Mouse (Mus musculus) adrenal gland, adult 18-20 months (tissue): ENCODE results near the gene U2af1. TPM values are rescaled to one million over a fixed set of nuclear protein-coding genes. Genes with fewer than 3 reads are reported as not detected.

Source experiments
- DNase-seq, 2 experiments: peaks; one replicate each; pipeline ENCODE4 v3.0.0; 2021 to 2022; ENCODE audit warnings: low spot score in 2 of 2
- total RNA-seq, 2 experiments: library from RNA; stranded (reverse); gene quantifications; 1 replicate in 1 of 2; 2 replicates in 1 of 2; pipeline ENCODE4 v1.2.3; 2021

U2af1 gene
- total RNA-seq, 2 experiments from 2014 or later, result 147 to 149 TPM

DNA sequence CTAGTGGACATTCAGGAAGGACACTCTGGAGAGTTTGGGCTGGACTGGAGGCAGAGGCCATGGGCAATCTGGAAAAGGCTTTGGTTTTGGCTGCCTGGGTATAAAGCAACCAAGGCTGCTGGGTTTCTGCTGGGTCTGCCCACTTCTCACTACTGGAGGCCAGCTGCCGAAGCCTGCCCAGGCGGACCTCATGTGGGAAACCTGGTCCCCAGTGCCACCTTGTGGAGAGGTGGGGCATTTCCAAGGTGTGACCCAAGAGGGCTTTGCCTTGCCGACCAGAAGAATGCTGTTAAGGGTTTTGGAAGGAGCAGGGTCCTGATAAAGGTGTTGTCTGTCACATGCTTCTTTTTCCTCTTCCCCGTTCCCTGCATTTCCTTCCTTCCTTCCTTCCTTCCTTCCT, 6.1 kb upstream of the U2af1 start:
- DNase-seq, result peak; percentile 75 to 80

DNA sequence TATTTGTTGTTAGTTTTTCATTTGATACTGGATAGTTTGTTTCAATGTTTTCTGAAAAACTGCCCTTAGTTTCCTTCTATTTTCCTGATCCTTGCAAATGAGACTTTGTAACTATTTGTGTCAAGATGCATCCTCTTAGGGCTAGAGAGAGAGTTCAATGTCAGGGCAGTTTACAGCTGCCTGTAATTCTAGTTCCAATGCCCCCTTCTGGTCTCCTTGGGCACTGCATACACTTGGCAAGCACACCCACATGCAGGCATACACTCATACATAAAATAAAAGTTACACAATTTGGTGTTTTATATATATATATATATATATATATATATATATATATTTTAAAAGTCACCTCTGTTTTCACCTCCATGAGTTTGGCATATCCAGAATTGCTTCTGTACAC, 4.2 kb upstream of the U2af1 start:
- no peak for DNase-seq

DNA sequence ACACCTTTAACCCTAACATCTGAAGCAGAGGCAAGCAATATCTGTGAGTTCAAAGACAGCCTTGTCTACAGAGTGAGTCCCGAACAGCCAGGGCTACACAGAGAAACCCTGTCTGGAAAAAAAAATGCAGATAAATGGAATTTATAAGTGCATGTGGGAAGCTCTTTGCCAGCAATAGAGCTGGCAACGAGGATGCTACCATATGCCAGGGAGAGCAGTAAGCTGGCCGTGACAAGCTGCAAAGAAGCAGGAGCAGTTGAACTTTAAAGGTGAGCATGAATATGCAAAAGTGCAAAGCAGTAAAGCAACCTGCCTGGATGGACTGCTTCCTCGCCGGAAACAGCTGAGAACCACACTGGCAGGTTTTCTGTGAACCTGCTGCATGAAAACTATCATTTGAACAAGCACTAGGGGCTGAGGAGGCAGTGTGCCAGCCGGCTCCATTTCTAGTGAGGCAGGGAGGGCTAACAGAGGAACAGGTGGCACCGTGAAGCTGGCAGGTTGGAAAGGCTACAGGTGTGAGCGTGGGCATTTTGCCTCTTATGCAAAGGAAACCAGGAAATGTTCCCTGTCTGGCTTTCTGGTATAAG, 2.1 kb upstream of the U2af1 start:
- DNase-seq, result no peak

DNA sequence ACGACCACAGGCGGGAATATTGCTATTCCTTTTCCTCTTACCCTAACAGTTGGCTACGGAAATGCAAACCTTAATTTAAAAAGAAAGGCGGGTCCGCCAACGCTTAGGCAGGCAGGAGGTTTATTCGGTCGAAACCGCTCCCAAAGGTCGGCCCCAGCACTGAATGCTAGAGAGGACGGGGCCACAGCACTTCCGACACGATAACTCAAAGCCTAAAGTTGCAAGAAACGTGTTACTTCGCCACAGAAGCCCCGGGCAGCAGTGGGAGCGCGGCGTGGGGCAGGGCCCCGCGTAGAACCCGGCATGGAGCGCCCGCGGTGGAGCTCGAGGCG, 590 bp downstream of the U2af1 start:
- DNase-seq, result no peak

DNA sequence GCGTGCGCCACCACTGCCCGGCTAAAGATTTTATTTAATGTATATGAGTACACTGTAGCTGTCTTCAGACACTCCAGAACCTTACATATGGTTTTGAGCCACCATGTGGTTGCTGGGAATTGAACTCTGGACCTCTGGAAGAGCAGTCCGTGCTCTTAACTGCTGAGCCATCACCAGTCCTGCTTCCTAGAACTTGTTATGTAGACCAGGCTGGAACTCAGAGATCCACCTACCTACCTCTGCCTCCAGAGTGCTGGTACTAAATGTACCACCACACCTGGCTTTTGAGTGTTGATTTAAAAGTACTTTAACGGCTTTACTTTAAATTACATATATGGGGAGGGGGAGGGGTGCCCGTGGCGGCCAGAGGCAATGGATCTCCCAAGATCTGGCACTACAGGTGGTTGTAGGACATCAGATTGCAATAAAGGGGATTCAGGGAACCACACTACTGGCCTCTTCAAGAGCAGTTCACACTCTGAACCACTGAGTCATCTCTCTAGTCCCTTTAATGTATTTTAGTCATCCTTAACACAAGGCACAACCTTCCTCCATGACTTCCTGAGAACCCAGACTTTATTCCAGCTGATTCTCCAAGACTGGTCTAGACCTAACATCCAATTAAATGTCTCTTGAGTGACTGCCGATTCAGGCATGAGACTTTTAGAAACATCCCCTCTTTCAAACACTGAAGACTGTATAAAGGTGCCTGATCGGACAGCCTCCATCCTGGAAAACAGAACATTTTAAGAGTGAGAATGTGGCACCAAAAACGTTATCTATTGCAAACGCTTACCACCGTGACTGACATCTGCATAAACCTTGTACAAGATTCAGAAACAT, 1.3 kb downstream of the U2af1 start:
- no peak for DNase-seq

DNA sequence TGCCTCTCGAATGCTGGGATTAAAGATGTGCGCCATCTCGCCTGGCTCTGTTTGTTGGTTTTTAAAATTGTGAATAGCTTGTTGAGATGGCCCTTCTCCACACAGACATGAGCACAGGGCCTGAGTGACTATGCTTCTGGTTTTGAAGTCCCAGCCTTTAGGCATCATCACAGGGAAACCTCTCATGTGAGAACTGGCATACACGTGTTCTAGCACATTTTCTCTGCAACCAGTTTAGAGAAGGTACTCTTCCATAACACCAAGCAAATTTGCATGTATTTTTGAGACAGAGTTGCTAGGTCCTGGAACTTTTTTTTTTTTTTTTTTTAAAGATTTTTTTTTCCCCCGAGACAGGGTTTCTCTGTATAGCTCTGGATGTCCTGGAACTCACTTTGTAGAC, 2.0 kb downstream of the U2af1 start:
- DNase-seq, result no peak

DNA sequence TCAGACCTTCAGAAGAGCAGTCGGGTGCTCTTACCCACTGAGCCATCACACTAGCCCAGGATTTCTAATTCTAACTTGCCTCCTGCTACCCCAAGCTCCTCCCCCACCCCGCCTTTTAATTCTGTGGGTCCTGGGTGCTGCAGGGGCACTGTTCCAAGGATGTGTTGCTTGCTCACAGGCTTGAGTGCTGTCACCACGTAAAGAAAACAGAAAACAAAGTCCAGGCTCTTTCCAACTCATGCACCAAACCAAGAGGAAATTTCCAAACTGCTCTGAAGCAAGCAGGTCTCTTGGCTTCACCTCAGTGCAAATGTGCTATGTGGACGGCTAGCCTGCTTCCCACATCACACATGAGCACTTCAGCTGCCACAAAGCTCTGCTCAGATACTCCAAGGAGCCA, 3.3 kb downstream of the U2af1 start:
- no peak for DNase-seq

DNA sequence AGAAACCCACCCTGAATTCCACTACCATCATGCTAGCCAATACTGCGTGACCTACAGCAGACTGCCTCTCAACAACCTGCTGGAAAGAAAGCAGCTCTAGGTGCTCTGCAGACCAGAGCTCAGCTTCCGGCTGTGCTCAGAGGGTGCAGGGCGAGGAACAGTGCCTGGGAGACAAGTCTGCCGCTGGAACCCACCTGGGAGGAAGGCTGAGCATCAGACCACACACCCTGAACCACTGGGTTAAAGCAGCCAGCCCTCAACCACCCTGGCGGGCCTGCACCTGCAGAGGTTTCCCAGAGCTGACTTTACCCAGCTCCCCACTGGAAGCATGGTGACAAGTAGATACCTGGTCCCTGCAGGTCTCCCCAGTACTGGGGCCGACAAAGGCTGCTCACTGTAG, 5.4 kb downstream of the U2af1 start:
- no peak for DNase-seq

DNA sequence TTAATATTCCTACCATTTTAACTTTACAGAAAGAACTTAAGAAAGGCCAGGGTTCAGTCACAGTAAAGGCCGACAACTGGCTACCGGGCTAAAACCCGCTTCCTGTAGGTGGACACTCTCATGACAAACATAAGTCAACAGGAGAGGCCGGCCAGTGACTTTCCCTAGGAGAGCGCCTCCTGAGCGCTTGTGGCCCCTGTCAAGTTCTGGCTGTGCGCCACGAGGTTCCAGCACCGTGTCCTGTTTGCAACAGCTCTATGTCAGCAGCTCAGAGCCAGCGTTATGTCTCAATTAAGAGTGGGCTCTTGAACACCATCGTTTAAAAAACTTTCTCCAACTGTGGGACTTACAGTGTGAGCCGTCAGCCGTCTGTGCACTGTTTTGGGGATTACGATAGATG, 6.5 kb downstream of the U2af1 start:
- DNase-seq, result no peak

DNA sequence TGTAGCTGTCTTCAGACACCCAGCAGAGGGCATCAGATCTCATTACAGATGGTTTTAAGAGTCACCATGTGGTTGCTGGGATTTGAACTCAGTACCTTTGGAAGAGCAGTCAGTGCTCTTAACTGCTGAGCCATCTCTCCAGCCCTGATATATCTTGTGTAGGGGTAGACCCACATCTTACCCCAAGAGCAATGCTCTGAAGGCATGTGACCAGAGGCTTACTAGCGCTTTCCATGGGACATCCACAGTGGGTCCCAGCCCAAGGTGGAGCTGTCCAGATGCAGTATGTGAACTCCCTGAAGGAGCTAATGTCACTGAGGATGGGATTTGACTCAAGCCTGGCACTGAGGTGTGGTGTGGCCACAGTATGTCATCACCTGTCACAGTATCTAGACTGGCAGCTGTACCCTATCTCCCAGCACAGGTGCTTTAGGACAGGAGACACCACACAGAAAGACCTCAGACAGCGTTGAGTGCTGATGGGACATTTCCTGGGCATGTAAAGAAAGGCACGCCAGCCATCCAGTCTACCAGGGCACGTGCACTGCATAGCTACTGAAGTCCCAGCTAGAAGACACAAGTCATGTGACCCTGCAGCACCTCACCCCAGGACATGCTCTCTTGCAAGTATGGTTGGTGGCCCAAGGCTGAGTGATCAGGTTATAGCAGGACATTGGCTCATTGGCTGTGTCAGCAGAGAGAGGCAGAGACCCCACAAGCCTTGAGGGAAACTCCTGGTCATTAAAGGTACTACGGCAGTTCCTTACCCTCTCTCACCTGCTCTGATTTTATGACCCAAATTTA, 12.3 kb downstream of the U2af1 start:
- DNase-seq, result no peak

DNA sequence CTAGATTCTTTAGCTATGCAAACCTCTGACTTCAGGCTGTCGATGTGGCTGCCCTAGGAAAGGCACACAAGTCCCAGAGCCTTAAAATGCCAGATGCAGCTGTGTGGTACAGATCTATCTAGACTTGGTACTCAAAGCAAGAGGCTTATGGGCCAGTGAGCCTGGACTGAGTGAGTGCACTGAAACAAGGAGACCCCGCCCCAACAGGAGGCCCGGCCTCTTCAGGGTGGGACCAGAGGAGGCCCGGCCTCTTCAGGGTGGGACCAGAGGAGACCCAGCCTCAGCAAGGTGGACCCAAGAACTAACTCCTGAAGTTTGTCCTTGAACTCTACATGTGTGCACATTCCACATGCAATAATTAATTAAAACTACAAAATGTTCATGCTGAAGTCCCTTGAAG, 15.8 kb downstream of the U2af1 start:
- DNase-seq, result no peak

DNA sequence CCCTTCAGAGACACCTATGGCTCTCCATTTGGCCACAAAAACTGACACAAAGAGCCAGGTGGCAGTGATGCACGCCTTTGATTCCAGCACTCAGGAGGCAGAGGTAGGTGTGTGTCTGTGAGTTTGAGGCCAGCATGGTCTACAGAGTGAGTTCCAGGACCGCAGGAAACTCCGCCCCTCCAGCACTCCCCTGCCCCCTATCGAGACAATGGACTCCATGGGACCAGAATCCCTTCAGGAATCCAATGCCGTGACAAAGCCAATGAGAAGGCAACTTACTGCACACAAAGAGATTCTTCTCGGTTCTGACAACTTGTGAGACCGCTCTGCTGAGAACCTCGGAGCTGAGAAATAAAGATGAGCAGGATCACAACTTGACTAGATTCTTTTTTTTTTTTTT, 16.4 kb downstream of the U2af1 start:
- no peak for DNase-seq

DNA sequence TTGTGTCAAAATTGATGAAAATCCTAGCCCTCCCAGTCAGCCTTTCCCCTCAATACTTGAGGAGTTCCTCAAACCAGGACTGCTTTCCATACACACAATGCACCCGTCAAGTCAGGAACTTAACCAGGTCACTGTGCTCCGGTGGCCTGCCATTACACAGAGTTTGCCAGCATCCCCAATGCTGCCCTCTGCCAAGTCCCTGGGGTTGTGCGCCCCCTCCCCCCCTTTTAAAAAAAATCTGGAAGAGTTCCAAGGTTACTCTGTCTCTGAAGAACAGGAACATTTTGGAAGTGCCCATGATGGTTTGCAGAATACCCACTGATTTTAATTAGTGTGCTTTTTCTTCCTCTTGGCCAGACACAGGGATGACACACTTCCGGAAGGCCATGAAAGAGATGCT, 19.0 kb downstream of the U2af1 start:
- no peak for DNase-seq

DNA sequence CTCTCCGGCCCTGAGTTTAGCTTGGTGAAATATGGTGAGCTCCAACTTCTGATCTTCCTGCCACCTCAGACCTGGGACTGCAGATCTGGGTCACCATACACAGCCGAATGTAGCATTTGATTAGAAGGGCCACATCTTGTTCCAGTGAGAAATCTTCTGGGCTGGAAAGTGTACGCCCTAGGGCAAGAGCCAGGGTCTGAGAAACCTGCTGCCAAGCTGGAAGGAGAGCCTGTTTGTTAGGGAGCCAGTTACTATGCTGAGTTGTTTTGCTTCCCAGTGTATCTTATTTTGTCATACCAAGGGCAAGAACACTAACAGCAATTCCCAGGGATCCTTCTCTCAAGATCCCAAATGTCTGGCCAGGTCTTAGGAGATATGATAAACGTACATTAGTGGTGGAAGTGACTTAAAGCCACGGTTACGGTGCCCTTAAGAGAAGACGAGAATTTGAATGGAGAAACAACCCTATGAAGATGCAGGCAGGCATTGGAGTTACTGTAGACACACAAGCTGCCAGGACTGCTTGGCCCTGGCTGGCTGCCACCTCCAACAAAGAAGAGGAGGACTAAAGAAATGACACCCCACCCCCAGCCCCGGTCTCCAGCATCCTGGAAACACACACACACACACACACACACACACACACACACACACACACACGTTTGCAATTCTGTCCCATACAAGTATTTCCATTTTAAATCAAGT, 20.7 kb downstream of the U2af1 start:
- DNase-seq, result no peak

DNA sequence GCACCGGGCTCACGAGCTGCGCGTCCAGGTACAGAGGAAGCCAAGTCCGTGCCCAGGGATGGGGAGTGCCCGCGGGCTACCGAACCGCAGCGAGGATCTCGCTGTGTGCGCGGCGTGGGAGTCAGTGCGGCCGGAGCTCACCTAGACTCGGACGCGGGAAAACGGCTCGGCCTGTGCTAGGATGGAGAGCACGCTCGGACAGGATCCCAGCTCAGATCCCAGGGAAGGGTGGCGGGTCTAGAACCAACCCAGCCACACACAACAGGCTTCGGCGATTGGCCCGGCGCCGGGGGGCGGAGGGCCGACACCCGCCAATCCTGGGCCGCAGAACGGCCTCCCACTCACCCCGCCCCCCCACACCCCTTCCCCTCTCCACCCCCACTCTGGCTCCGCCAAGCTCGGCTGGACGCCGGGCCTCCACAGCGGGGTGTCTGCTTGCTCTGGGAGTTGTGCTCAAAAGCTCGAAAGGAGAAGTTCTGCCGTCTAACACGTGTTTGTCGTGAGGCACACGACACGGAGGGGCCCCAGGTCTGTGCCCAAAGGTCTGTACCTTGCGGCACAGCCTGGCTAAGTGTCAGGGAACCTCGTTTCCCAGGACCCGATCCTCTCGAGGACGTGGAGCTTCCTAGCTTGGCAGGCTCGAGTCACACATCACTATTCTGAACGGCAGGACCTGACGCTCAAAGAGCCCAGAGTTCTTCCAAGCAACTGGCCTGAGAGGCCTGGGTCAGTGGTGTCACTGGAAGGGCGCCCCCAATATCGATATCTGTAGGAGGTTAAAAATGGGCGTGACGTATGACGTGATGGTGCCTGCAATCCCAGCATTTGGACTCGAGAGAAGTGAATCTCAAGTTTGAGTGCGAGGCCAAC, 21.5 kb downstream of the U2af1 start, which contains the start of gene Cbs:
Cbs (minus strand) TSS at position 297 of the 870 bp plus-strand sequence.
- peak; percentile 70 to 72 for DNase-seq

DNA sequence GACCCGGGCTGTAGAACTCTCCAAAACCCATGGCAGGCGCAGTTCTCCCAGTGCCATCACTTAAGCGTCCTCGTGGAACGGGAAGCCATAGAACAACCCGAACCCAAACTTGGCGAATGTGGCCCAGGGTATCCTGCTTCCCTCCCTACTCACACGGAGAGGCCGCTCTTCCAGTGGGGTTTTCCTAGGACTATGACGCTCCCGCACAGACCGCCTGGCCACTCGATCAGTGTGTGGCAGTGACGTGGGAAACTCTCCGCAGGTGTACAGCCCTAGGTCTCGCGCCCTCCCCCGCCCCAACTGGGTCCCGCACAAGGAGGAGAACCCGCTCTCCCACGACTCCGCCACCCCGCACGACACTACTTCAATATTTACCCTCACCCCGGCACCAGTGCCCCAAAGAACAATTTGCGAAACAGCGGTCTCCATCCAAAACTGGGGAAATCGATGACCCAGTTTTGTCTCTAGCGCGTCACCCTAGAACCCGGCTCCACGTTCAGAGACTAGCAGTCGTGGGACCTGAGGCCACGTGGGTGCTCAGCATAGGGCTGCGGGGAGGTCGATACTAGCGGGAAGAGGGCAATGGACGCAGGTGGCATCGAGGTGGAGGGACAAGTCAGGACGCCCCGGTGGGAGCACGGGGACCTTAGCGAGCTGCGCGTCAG, 22.3 kb downstream of the U2af1 start:
- DNase-seq, result no peak

DNA sequence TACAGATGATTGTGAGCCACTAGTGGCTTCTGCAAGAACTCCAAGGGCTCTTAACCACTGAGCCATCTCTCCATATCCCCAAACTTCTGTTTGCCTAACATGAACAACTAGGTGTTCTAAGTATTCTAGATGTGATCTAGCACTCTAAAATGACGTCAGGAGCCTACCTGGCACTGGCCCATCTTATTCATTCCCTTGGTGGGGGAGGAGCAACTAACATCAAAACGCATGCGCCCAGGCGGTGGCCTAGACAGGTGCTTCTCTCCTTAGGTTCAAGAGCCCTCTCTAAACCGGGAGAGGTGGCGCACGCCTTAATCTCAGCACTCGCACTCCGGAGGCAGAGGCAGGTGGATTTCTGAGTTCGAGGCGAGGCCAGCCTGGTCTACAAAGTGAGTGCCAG, 22.9 kb downstream of the U2af1 start:
- DNase-seq, result no peak

DNA sequence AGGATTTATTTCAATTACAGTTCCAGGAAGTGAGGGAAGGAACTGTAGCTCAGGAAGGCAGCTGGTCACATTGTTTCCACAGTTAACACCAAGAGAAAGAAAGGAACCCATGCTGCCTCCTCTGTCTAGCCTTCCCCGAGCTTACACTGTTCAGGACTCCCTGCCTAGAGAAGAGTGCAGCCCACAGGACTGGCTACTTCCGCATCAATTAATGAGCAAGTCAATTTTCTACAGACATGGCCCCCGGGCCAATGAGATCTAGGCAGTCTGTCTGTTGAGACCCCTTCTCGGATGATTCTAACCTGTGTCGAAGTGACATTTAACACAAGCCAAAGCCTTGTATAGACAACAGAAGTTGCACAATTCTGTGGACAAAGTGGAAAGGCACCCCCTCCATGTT, 23.8 kb downstream of the U2af1 start:
- no peak for DNase-seq

DNA sequence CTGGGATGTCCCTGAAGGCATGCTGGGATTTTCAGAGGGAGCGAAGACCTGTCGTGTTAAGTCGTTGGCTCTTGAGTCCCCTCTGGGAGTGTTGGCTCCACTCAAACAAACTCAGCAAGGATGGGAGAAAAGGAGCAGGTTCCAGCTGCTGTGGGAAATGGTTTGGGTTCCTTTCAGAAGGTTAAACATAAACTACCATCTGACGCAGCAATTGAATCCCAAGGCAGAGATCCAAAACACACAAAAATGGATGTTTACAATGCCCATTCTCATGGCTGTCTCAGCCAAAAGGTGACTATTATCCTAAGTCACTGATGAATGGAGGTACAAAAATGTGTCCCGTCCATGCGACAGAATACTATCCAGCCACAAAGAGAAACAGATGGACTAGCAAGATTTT, 25.7 kb downstream of the U2af1 start:
- no peak for DNase-seq
